Mouse (Mus musculus): ENCODE measurements around the gene Nmnat3.

DNA sequence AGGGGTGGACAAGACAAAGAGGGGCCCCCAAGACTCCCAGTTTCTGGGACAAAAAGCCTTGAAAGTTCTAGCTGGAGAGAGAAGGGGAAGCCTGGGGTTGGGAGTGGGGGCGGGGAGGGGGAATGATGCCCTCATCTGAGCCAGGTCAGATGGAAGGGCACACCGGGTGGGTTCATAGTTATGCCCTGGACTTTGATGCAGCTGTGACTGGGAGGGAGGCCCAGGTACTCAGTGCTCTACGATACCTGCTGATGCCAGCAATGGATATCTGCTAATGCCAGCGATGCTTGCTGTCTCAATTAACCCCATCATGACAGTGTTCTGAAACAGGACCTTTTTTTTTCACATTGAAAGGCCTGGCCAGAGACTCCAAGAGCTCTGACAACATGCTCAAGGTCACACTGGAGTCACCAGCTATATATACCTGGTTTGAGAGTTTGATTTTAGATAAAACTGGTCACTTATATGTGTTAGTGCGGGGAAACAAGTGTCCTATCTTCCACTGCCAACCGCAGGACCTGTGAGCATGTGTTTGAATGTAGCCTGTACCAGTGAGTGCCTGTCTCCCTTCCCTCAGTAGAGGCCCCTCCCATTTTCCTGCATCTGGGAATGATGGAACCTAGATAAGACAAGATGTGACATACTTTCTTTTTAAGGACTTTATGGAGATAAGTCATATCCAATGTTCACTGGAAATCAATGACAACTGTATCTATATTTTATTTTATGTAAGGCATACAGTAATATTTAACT is 25.6 kb downstream of the Nmnat3 start:
- TF ChIP-seq POLR2A (IDR thresholded peaks at IDR 0.05; ENCODE audit: control insufficient read depth, extremely low read depth, insufficient read depth, low read length, poor library complexity) (no peak), CTCF (IDR thresholded peaks at IDR 0.05; ENCODE audit: borderline replicate concordance, control insufficient read depth, extremely low read depth, insufficient read depth, low read length, poor library complexity) (no peak)
